Mouse (Mus musculus): Measurements from ENCODE around the gene Zc3h12c.

Zc3h12c gene

DNA sequence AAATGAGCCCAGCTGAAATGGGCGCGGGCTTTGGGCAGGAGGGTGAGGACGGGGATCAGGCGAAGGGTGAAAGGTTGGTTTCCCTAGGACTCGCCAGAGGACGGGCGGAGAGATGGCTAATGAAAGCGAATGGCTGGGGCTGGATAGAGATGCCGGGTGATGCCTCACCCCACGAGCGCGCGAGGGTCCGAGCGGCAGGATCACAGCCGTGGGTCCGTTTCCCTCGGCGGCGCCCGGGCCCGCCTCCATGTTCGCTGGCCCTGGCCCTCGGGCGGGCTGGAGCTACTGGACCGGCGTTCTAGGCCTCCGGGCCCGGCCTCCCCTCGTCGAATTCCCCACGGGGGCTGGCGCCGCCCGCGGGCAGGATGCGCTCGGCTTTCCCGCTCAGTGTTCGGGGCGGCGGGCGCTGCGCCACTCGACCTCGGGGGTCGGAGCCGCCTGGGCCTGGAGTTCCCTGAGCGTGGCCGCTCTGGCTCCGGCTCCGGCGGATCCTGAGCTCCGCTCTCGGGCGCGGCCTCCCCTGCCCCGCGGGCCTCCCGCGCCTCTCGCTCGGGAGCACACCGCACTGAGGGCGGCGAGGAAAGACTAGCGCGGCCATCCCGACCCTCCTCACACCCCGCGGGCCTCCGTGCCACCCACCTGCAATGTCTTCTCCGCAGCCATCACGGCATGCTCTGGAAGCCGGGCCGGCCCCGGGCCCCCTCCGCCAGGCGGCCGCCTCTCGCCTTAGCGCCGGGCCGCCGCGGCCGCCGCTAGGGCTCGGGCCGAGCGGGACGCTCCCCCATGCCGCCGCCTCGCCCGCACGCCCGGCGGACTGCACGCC, at the start of gene Zc3h12c:
Zc3h12c (minus strand) TSS at position 710 of the 823 bp plus-strand sequence.
- DNase-seq: peak; percentile 26

DNA sequence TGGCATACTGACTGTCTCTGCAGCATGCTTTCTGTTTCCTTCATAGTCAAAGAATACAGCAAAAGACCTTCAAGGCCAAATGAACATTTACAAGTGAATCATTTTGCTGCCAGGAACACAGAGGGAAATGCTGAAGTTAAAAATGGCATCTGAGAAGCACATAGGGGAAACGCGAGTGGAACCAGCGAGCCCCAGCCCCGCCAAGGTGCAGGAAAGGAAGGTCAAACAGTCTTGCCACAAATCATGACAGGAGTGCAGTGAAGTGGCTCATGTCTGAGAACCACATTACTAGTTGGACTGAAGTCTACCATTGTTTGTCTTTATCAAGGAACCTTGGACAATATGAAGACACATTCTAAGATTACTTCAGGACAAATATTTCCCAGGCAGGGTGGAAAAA, 49.3 kb upstream of the Zc3h12c start:
- DNase-seq: no peak

DNA sequence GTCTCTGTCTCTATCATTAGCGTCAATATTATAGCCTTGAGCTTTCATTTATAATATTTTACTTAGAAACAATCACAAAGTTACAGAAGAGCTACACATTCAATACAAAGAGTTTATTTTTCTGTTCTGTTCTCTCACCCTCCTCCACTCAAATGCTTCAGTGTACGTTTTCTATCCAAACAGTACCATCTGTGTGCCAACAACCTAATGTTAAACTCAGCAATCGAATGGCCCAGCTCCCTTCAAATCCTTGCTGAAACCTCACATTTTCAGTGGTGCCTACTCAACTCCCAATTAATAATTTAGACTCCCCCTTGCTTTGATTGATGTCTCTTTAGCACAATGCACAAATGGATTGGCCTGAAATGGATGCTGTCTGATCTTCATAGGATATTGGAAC, 46.9 kb upstream of the Zc3h12c start:
- peak; percentile 18 for DNase-seq

DNA sequence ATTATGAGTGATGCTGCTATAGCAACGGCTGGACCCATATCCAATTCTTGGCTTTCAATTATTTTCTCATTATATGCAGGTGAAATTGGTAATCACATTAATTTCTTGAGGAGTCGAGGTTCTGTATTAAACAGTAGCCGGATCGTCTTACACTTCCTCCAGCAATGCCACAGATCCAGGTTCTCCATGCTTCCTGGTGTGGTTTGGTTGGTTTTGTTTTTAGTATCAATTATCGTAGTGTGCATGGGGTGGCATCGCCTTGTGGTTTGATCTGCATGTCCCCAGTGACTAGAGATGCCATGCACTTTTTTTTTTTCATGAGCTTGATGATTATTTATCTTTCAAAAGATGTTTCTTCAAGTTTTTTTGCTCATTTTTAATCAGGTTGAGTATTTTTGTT, 44.0 kb upstream of the Zc3h12c start:
- DNase-seq: no peak

DNA sequence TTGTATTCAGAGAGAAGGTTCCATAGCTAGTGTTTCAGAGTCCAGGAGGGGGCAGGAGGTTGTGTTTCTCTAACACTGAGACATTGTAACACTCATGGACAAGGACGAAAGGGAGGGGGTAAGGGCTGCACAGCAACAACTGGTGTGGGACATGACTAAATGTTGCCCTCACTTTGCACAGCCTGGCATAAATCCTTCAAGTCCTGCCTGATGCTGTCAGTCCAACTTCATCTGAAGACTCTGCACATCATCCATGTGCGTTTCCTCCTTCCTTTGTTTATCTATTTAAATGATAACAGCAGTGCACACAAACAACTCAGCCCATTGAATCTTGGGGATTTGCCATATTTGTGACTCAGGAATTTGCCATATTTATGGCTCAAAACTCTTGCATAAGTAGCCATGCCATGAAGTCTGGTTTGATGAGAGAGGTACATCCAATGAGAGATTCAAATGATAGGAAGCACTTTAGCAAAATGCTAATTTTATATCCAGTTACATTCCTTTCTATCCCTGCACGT, 40.2 kb upstream of the Zc3h12c start:
- DNase-seq: no peak

DNA sequence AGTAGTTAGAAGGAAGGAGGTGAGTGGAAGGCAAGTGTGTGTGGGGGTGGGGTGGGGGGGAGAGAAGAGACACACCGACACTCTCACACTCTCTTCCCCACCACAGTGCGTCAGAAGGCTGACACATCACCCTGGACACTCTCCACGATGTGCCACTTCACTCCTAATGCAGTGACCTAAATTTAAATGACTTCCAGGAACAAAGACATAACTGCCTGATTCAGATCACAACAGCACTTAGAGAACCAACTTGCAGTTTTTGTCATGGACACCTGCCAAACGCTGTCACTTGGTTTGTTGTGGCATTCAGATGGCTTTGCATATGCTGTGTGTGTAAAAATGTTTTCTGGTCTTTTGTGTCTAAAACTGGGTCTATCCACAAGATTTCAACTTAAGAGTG, 34.8 kb upstream of the Zc3h12c start:
- peak; percentile 56 for DNase-seq

DNA sequence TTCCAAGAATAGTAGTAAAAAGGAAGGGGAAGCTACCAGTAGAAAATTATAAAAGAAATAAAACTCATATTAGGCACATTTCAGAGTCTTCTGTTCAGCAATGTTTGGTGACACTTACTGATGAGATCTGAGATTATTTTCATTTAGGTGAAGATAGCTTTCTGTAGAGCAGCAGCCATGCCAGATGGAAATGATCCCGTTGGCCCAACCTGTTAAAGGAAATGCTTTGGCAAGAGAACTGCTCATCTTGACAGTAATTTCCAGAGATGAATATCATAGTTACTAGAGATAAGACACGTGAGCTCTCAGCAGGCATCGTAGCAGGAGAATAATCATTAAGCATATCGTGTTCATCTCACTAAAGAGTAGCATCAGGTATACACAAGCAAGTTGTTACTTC, 31.9 kb upstream of the Zc3h12c start:
- no peak for DNase-seq

DNA sequence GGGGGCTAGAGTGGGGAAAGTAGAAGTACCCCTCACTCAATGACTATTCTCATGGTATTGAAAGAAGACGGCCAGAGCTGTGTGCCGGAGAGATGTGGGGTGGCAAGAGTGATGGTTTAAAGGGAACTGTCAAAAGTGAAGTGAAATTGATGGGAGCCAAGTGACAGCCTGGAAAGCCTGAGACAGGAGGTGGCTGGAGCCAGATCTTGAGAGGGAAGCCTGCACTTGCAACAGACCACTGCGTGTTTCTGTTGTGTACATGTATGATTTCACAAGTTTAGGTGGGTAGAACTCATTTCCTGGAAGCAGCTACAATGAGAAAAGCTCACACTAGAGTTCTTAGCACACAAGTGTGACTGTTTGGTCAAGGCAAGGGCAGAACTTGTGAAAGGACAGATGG, 27.5 kb upstream of the Zc3h12c start:
- DNase-seq: no peak

DNA sequence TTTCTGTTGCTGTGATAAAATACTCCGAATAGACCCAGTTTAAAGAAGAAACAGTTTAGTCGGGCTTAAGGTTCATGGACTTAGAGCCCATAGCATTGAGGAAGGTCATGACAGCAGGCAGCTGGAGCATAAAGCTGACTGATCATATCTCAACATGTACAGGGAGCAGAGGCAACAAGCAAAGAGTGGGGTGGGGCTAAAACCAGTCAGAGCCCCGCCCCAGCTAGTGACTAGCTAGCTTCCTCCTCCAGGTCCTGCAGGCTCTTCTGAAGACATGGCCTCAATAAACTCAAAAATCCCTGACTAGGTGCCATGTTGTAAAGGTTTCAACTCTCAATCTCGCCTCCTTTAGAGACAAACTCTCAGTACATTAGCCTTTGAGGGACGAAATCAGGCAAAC, 25.5 kb upstream of the Zc3h12c start:
- no peak for DNase-seq

DNA sequence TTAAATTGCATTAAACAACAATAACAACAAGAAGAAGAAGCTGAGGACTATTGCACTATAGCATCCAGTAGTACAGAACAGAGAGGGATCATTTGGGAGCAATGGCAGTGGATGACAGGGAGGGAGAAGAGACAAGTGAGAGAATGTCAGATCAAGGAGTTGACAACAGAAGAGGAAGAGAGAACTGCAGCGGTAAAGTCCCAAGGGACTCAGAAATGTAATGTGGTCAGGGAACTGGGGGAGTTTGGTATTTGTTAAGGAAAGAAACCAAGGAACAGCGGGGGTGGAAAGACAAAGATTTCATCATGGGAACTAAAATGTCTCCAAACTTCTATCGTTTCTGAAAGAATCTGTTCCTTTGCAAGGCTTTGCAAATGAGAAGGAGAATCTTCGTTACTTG, 22.5 kb upstream of the Zc3h12c start:
- no peak for DNase-seq

DNA sequence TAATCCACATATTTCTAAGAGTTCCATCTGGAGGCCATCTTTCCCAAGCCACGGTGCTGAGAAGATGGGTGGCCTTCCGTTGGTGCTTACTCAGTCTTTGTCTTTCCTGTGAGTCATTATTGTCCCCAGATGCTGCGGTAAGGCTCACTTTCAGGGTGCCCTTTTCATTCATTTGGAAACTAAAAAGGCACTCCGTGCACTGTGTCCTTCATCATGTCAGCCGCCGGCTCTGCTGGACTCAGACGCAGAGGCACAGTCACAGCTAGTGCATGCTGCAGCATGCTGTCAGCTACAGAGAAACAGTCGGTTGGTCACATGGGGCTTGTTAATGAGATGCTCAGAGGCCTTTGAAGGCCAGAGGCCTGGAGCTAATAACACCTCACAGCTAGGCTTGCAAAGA, 19.7 kb upstream of the Zc3h12c start:
- DNase-seq: no peak

DNA sequence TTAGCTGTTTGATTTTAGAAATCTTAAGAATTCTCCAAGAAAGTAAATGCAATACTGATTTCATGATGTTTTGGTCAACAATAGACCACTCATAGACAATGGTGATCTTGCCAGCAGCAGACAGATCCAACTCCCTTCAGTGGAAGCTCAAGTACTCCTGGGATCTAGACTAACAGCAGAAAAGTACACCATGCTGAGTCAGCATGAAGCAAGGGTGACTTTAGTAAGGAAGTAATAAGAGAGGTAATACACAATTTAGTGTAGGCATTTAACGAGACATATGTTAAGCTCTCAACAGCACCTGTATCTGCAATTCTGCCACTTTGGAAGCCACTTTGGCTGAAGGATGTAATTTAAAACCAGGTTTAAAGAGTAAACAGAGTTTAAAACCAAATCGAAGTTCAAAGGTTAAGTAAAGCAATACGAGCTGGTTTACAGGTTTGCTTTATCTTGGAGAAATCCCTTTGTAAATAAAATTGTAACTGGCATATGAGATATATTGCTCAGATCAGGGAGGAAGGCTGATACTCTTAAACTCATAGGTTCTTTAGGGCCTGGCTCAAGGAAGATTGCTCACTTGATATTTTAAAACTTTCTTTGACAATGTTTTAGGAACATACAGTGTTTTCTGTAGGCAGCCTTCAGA, 18.0 kb upstream of the Zc3h12c start:
- DNase-seq: no peak

DNA sequence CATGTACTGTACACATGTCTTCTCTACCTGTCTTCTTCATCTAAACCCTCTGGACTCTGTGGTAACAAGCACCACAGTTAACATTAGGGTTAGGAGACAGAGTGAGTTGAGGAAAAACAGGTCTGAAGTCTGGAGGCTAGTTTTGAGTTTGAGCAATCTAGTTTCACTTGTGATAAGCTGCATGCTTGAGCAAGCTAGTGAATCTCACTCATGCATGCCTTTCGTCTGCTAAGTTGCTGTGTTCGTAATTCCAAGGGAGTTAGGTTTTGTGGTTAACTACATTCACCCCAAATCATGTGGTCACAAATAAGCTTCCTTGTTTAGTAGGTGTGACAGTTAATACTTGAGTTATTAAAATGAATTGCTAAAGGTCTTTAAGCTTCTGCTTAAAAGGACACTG, 13.0 kb upstream of the Zc3h12c start:
- no peak for DNase-seq

DNA sequence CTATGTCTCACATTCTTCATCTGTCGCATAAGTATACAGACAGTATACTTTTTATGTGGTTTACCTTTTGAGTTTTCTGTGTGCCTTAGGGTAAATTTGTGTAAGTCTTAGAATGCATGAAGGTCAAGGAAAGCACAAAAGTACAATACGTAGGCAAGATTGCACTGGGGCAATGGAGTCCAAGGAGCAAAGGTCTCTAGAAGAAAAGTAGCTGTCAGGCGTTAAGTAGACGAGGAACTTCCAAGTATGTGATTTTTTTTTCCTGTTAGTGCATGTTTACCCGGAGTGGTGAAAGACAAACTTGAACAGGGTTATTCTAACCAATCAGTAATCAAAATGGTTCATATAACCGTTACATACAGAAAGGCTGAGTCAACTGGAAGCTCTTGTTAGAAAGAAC, 12.5 kb upstream of the Zc3h12c start:
- no peak for DNase-seq

DNA sequence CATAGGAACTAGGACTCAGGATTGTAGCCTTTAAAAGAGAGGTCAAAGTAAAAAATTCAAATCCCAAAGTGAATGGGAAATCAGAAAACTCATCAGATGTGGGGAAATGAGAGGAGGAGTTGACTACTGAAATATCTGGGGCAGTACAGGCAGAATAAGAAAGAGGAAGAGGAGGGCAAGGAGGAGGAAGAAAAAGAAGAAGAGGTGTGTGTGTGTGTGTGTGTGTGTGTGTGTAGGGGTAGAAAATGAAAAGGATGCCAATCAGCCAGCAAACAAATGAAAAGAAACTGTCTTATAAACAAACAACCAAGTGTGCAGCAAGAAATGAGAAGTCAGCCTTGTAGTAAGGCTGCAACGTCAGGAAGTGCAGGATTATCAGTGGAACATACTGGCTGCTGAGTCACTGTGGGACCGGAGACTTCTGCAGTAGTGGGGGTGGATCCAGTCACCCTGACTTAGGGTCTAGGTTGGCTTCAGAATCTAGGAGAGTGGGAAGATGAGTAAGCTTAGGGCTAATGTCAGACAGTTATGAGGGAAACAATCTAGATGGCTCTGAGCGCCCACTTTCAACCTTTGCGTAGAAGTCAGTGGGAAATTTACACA, 7.0 kb upstream of the Zc3h12c start:
- no peak for DNase-seq

DNA sequence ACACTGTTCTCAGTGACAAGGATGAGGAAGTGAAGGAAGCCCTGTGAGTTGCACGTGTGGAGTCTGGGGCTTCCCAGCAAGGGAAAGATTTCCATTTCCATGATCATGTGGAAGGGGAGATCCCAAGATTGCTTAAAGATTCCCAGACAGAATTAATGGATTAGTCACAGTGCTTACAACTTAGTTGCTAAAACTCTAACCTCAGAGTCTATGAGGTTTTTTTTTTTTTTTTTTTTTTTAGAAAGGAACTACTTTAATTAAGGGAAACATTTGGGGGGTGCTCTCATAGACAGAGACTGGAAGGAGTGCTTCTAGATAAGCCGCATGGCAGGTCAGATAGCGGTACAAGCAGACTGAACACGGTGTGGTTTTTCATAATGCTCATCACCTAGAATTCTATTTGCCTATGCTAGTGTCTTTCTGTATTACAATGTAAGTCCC, 6.3 kb upstream of the Zc3h12c start:
- DNase-seq: no peak

DNA sequence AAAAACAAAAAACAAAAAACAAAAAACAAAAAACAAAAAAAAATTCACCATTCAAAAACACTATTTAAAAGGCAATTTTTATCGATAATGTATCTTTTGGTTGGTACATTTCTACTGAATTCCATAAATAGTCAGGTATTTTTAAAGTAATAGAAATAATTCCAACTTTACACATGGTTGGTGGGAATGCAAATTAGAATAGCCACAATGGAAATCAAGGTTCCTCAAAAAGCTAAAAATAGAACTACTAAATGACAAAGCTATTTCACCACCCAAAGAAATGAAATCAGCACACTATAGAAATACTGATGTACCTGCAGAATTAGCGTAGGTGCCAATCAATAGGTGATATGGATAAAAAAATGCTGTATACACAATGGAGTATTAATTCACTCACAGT, 5.6 kb upstream of the Zc3h12c start:
- no peak for DNase-seq

DNA sequence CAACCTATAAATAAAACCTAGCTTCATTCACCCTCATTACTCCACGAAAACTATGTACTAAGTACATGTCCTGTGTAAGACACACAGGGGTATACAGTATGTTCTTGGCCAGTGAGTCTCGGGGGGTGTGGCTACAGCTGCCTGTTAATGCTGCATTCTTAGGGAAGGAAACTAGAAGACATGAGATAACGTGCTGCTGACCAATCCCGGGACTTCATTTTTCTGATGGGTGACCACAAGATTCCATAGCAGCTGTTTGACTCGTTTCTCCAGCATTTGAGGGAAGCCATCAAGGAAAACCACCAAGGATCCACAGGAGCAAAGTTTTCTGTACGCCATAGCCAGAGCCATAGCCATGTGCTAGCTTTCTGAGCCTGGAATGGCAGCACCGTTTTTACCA, 4.2 kb upstream of the Zc3h12c start:
- no peak for DNase-seq

DNA sequence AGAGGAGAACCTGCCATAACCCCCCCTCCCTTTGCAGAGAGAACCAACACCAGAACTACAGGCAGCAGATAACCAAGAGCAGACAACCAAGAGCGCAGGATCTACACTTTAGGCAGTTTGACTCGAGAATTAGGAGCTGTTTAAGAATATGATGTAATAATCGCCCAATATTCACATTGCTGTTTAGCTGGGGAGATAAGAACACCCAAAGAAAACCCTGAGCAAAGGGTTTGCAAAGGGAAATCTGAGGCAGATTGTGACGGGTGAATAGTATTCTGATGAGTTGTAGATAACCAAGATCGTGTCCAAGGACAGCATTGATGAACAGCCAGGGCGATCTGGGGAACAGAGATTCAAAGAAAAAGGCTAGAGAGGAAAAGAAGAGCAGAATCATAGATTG, 2.3 kb upstream of the Zc3h12c start:
- DNase-seq: no peak

DNA sequence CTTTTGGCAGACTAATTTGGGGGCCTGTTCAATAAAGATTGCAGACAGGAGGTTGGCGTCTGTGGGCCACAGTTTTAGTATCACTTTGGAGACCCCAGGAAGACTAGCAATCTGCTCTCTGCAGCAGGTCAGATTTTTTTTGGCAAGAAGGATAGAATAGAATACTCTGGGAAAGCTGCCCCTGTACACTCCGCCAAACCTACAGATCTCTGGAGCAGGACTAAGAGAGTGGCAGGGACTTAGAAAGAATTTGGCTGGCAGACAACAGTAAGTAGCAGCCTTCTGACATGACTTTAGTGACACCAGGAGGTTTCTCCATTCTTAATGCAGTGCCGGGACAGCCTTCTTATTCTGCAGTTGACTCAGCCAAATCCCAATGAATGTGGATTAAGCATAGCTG, 1.8 kb upstream of the Zc3h12c start:
- DNase-seq: no peak

DNA sequence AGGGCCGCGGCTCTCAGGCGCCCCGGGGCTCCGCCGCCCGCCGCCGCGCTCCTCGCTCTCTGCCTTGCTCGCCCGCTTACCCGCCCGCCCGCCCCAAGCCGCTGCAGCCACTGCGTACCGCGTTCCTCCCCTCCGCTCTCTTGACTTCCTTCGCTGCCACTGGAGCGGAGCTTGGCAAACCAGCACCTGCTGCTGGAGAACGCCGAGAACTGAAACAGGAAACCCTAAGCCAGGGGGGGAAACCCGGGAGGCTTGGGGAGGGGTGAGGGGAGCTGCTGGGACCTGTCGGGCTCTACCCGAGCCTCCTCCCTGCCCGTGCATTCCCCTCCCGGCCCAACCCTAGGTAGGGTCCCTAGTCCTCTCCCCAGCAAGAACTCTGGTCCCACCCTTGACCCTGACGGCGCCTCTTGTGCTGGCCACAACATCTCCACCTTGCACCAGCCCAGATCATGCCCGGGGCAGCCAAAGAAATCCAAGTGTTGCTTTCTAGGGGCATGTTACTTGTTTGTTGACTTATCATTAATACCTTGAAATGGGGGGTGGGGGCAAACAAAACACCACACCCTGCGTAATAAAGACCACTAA, 406 bp upstream of the Zc3h12c start:
- peak; percentile 81 for DNase-seq

DNA sequence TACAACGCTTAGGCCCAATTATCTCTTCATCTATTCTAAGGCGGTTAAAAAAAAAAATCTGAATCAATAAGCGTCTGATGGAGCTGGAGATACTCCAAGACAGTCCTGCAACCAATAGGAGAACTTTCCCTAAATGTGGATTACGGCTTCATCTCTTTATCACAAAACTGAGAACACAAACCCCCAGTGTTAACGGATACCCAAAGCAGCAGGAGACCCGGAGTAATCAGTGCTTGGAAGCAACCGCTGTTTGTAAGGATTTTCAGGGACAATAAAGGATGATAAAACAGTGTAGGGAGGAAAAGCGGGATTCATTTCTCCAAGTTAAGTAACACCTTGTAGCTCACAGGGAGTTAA, 888 bp downstream of the Zc3h12c start:
- peak; percentile 25 for DNase-seq

DNA sequence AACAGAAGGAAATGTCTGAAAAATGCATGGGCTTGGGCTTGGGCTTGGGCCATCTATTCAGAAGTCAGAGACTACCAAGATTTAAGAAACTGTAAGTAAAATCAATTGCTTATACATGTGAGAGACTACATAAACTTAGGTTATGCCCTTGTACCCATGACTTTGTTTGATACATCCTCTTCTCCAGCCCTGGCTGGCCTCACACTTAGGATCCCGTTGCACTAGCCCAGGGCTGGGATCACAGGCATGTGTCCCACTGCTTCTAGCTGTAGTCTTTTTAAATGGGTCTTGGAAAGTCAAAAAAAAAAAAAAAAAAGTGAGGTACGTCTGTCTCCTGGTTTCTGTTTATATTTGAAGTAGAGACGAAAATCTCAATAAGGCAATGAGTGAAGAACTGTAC, 1.3 kb downstream of the Zc3h12c start:
- no peak for DNase-seq

DNA sequence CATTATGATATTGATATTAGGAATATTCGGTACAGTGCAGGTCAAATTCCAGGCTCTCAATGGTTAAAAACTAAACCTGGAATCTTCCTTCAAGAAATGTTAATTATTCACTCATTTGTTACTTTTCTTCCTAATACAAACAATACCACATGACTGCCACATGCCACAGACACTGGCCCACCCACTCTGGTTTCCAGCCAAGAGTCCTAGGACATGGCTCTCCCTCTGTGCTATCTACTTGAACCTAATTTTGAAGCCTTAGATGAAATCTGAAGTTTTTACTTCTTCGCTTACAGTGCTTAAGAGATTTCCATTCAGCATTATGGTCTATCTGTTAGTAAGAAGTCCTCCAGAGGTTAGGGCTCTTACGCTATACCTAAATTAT, 2.7 kb downstream of the Zc3h12c start:
- DNase-seq: no peak

Measured in layer of hippocampus, adult 9-11 months (tissue).